Mouse (Mus musculus) left cerebral cortex, adult 8-10 months (tissue): ENCODE measurements around the gene Scg2. TPM values are rescaled to one million over a fixed set of nuclear protein-coding genes. Genes with fewer than 3 reads are reported as not detected.

ENCODE experiments used
- DNase-seq, 2 experiments: peaks; one replicate each; pipeline ENCODE4 v3.0.0; 2022; ENCODE audit warnings: low spot score in 2 of 2
- total RNA-seq, 4 experiments: library from RNA; stranded (reverse); gene quantifications; 2 replicates each; pipeline ENCODE4 v1.2.4; 2022

Scg2 gene
- 100 to 1,000 TPM; 224 to 252 (median 238) TPM for total RNA-seq

DNA sequence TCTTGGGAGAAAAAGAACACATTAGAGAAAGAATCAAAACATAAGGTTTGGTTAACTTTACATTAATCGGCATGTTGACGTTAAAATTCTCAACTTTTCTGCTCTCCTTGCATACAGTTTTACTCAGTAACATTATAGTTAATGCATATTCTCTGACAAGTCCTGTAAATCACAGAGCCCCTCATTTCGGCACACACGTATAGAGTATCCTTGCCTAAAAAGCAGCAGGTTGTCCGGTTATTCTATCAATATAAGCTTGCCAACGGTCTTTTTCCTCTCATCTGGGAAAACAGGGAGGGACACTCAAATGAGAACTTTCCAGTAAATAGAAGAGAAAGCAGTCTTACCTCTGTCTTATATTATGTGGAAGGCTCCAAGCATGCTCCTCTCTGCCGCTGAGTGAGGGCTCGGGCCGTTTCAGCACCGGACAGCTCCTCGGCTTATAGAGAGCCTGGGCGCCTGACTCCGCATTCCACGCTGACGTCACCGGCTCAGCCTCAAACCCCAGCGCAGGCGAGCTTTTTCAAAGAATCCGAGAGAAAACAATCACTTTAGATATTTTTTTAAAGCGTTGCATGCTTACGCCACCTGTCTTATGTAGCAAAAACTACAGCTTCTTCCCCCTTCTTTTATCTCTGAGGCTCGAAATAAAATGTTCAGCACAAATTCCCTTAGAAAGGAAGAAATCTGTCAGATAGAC is at the start of gene Scg2:
Gene Scg2 (minus strand): TSS at position 512 of the 700 bp plus-strand sequence.
- DNase-seq, result peak; percentile 67 to 78

DNA sequence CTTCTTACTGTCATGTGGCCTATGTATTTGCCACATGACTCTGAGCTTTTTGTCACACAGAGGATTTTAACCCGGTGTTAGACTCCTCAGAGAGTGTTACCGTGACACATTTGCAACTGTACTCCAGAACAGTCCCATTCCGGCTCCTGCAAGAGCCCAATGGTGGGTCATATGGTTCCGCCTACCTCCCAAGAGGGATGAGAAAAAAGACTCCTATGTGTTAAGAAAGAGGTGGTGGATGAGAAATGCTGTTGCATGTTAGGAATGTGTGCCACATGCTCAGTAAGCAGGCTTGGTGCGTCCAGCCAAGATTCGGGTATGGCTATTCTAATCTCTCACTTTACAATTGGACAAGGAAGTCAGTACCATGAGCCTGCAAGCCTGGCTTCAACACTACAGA is 45.6 kb upstream of the Scg2 start:
- DNase-seq, result peak; percentile 6 to 75

DNA sequence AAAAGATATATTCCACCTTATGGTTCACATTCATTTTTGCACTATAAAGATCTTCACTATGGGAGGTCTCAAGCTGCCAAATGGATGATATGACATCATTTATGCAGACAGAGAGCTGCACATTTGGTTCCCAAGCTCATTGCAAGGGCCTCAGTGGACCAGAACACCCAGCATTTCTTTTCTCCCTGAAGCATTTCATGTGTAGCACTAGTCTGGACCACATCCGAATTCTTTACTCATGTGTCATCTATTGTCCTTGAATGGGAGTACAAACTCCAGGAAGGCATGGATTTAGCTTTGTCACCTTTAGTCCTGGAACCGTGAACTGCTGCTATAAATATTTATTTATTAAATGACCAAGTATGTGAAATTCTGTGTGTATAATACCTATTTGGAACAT is 30.9 kb upstream of the Scg2 start:
- DNase-seq, result no peak

DNA sequence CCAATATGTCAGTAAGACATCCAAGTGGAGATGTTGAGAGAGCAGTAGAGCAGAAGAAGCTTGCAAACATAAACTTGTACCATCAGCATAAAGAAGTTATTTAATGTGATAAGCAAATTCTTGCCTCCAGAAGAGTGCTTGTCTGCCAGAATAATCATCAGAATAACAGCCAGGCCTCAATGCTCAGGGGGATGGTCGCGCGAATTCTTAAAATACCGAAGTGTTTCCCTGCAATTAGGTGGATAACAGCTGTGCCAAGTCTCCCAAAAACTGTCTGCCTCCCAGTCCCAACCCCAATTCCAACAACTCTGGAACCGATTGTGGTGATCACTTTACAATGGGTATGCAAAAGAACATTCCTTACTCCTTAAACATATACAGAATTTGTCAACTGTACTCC is 30.0 kb upstream of the Scg2 start:
- no peak for DNase-seq

DNA sequence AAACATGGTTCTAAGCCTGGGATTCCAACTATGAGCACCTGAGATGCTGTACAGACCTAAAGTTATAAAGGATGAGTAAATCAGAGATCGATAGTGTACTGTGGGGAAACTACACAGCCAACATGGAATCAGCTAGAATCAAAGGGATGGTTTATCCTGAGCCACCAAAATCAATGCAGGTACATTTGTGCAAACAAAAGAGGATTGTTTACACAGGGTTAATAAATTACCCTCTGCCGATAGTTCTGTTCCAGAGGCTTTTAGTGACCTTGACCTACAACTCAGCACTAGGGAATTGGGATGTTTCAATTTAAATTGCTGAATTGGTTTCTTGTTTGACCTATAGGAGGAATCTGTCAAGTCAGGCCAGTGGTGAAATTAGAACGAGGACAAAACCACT is 26.7 kb upstream of the Scg2 start:
- DNase-seq, result no peak

DNA sequence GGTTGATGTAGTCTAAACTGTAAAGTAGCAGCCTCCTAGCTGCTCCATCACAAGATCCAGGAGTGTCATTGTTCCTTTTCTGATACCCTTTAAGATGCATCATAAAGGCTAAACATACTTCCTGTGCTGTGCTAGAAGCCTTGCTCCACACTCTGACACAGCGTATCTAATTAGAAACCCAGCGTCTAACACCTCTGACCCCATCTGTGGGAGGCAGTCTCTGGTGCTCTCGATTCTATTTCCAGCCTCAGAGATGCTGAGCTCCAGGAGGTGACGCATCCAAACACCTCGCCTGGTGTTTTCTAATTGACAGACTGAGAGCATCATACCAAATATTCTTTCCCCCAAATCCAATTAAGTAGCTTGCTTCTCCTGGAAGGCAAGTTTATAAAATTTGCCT is 18.6 kb upstream of the Scg2 start:
- DNase-seq, result no peak

DNA sequence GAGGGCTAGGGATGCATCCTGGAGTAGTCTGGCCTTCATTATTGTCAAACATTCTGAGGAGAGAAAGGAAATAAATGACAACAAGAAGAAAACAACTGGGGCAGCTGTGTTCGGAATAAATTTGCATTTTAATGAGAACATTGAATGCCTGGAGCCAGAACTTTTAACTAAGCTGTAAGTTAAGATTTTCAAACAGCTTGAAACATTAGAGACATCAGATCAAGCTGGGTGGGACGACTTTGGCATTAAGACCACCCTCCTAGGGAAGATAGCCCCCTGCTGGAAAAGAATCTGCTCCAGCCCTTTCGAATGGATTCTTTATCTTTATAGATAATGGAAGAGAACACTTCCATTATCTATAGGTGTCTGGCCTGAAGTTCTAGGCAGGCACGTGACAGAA is 14.2 kb upstream of the Scg2 start:
- DNase-seq, result no peak

DNA sequence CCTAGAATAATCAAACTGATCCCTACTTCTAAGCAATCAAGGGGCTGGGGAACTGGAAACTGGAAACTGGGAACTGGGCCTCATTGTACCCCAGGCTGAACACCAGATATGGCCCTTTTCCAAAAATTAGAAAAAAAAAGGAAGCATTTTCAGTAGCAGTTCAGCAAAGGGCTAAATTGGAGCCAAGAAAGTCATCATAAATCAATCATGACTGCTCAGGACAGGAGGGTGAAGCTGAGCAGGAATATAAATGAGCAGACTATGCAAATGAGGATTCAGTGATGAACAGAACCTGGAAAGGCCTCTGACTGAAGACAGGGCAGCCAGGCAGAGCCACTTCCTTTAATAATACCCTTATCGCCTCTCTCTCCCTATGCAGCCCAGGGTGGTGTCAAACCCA is 12.4 kb upstream of the Scg2 start:
- no peak for DNase-seq

DNA sequence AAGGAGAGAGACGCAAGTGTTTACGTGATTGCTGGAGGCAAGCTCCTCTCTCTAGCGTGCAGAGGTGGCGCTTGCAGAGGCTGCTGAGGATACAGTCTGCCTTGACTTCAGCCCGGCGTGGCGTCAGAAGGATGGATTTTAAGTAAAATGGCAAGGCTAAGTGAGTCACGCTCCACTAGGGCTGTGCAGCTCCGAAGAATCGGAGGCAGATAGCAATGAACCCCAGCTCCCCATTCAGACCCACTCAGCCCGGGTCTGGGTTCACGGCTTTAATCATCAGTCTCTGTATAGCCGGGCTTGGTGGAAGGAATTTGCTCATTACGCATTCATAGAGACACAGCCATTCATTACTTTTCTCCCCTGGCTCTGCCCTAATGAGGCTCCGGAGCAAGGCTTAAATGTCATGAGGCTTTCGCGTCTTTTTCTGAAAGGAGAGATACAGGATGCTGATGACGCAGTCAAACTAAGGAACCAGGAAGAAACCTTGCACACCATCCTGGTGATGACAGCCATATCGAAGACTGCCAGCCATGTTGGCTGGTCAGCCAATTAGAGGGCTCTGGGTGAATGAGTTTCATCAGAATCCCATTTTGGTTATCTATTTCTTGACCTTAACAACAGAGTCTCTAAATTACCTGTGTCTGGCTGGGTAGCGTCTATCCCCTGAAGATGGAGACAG is 10.6 kb upstream of the Scg2 start:
- DNase-seq, result peak; percentile 31 to 44

DNA sequence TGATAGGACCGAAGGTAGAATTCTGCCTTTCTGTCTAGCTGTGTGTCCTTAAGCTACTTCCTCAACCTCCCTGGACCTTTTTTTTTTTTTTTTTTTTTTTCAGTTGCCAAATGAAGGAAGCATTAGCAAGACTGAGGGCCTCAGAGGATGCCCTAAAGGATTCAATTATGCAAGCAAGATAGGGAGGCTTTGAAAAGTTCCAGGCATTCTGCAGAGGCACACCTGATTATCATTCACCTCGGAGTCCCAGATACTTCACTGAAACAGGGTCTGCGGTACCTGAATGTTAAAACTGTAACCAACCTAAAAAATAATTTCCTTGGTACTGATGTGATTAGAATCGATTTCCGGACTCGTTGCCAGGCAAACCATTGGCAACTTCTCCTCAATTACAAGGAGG is 10.0 kb upstream of the Scg2 start:
- no peak for DNase-seq

DNA sequence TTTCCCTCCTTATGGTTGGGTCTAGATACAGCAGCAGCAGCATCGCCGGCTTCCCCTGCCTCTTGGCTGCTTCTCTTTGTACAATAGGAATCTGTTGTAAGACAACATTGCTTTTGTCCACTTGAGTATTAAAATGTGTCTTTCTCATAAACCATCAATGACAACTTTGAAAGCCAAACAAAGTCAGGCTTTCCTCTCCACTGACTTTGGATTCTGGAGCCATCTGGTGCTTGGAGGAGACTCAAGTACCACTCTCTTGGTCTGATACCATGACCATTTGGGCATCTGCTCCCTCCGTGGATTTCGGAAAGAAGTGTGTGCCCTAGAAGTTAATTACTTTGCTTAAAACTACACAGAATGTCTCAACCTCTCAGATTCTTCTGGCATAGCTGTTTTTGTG is 5.7 kb upstream of the Scg2 start:
- DNase-seq, result no peak

DNA sequence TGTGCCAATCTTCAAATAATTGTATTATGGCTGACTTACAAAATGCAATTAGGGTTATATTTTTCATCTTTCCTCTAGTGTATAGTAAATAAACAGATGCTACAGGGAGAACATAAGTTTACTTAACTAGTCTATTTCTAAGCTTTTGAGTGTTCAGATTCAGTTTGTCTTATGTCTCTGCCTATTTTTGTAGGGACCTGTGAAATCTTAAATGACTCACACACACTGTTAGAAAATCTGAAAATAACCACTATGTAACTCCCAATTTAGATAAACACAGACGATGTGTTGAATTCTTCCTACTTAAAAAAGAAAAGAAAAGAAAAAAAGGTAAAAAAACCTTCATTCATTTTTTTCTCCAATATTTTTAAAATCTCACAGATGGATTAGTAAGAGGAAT is 2.2 kb downstream of the Scg2 start:
- no peak for DNase-seq

DNA sequence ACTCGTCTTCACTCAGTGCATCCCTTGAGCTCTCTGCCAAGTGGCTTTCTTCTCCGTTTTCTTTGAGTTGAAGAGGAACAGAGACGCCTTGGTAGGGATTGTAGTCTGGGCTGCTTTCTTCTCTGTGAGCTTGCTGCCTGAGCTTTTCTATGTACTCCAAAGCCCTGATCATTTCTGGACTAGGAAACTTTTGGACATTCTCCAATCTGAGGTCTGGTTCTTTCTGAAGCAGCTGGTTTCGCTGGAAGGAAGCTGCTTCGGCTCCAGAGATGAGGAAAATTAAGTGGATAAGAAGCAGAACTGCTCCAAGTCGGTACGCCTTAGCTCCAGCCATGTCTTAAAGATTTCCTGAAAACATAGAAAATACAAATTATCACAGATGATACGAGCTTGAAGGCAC is 3.2 kb downstream of the Scg2 start:
- DNase-seq, result no peak

DNA sequence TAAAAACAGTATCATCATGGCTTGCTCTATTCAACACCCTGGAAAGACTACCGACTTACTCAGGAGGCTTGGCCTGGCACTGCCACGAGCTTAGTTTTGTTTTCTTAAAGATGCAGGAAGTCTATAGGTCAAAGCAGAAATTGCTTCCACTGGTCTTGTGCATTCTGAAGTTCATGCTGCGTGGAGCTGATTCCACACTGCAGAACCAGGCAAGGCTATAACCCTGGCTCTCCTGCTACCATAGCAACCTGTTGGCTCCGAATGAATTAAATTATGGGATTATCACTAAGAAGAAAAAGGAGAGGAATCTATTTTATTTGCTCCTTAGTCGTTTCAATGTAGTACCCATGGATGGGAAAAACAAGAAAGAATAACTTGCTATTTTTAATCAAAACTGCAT is 10.9 kb downstream of the Scg2 start:
- DNase-seq, result no peak

DNA sequence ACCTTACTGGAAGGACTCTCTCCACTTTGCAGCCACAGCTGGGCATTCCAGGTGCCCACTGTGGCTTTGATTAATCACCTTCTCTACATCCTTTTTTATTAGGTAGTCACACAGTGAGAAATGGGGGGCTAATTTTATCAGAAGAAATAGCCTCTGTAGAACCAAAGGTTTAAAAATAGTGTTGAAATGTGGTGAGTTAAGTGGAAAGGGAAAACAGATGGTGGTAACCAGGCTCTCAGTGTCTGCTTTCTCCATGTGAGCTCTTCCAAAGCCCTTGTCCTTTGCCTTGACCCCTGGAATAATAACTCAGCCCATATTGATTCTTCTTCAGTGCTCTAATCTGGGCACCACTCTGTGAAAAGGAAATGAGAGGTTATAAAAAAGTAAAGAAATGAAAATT is 24.4 kb downstream of the Scg2 start:
- no peak for DNase-seq

DNA sequence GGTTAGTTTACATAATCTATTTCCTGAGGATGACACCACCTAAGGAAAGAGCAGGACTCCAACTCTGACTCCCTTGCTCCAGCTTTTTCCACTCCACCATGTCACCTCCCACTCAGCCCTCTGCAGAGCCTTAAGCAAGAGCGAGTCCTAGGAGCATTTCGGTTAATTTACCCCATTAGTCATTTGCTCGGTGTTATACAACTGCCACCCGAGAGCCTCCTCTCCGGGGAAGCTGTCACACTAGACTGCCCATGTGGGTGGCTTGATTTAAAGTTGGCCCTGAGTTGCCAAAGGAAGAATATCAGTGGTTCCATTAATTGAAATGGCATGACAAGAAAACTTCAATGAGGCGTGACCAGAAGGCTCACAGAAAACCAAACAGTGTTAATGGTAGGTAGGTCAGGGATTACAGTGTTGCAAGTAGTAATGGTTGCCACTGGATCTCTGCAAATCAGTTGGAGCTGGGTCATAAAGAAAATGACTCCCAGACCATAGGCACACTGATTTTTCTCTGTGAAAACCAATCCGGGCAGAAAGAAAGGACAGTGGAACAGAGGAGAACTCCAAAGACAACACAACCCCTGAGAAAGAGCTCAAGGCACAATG is 33.5 kb downstream of the Scg2 start:
- no peak for DNase-seq

DNA sequence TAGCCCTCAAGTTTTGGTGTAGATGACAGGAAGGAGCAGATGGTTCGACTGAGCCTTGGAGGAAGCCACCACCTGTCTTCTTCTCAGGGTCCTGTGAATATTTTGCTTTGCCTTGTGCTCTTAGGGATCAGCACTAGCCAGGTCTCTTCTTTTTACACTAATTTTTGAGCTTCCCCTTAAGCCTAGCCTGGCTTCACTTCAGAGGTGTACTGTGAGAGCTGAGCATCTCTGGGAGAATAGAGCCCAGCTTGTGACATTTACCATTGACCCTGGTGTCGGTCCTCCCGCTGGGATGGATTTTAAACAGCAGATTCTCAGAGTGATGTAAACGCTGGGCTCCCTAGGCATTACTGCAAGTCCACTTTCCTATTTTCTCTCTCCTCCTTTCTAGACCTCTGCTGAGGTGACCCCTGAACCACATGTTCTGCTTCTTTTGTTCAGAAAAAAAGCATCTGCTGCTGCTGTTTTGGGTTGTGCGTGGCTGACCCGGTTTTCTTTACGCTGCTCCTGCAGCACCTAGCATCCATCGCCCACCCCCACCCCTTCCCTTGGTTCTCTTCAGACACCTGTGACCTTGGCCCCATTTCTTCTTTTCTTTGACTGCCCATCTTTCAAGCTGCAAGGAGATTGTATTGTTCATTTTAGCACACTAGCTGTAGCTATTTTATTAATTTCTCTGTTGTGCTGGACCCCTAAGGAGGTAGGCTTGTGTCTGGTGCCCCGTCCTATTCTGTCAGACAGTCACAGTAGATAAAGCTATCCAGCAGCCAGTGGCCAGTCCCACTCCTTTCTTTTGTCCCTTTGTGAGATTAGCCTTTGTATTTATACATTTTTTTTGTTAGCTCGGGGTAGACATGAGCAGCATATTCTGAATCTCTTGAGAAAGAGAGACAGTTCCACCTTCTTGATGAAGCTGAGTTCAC is 38.6 kb downstream of the Scg2 start:
- no peak for DNase-seq

DNA sequence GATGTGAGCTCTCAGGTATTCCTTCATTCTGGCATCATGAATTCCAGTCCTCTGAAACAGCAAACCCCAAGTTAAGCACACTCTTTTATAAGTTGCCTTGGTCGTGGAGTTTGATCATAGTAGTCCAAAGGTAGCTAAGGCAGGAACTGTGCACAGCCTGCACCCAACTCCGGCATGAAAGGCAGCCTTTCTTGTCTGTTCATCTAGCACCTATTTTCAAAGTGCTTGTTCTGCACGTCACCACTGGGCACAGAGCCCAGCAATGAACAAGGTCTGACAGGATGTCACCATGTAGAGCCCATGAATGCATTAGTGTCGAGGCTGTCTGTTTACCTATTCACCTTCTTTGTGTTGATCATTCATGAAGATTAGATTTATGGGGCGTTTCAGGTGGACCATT is 39.6 kb downstream of the Scg2 start:
- DNase-seq, result no peak
